Mouse (Mus musculus) c-Kit-negative CD71-positive TER-119-positive erythroid progenitor cells, embryonic 14.5 days (primary cell): ENCODE data around the gene Krtap4-6.
"Not testable (repeated sequence)": the region's sequence is repeated elsewhere in the genome, so short reads cannot be mapped to it uniquely, and the experiment has no call there.

Source experiments
- DNase-seq: peaks from one replicate; pipeline ENCODE4 v3.0.0-alpha.2; 2013; ENCODE audit warnings: low read depth, low spot score

The Krtap4-6 gene

GRCm38 (mm10) chr11:99665860-99666259 lies at the start of gene Krtap4-6:
Gene Krtap4-6, minus strand, starts transcription at chr11:99665960.
- no peak for DNase-seq

- no peak for DNase-seq
Observed at GRCm38 (mm10) chr11:99690463-99690862, 24.7 kb upstream of the Krtap4-6 start, which contains the start of gene Gm14190. Gene Gm14190, minus strand, starts transcription at chr11:99690740.

GRCm38 (mm10) chr11:99685235-99685634 lies 19.5 kb upstream of the Krtap4-6 start:
- not testable (repeated sequence) for DNase-seq

- no peak for DNase-seq
Observed at GRCm38 (mm10) chr11:99683481-99683880, 17.7 kb upstream of the Krtap4-6 start.

- DNase-seq, result no peak
Observed at GRCm38 (mm10) chr11:99662802-99663201, 3.0 kb downstream of the Krtap4-6 start.

GRCm38 (mm10) chr11:99659256-99659655 lies 6.5 kb downstream of the Krtap4-6 start:
- no peak for DNase-seq

GRCm38 (mm10) chr11:99658467-99659010 lies 7.2 kb downstream of the Krtap4-6 start, which contains the start of gene Gm11563:
Gene Gm11563, minus strand, starts transcription at chr11:99658960.
- DNase-seq, result not testable (repeated sequence)

GRCm38 (mm10) chr11:99657051-99657450 lies 8.7 kb downstream of the Krtap4-6 start:
- no peak for DNase-seq

GRCm38 (mm10) chr11:99650136-99650535 lies 15.6 kb downstream of the Krtap4-6 start, which contains the start of gene Gm11555:
Gene Gm11555, minus strand, starts transcription at chr11:99650236.
- no peak for DNase-seq

GRCm38 (mm10) chr11:99646444-99646843 lies 19.3 kb downstream of the Krtap4-6 start:
- DNase-seq, result no peak

- DNase-seq, result no peak
Observed at GRCm38 (mm10) chr11:99644351-99644750, 21.4 kb downstream of the Krtap4-6 start.

GRCm38 (mm10) chr11:99643635-99644139 lies 22.1 kb downstream of the Krtap4-6 start, which contains the start of gene Krtap4-7:
Gene Krtap4-7, minus strand, starts transcription at chr11:99644089.
- DNase-seq, result not testable (repeated sequence)

GRCm38 (mm10) chr11:99640926-99641325 lies 24.8 kb downstream of the Krtap4-6 start:
- DNase-seq, result no peak

- DNase-seq, result no peak
Observed at GRCm38 (mm10) chr11:99637086-99637485, 28.7 kb downstream of the Krtap4-6 start.

GRCm38 (mm10) chr11:99634653-99635134 lies 31.1 kb downstream of the Krtap4-6 start, which contains the start of gene Krtap4-2:
Gene Krtap4-2, minus strand, starts transcription at chr11:99635084.
- DNase-seq, result no peak

GRCm38 (mm10) chr11:99633293-99633692 lies 32.5 kb downstream of the Krtap4-6 start:
- DNase-seq, result no peak

GRCm38 (mm10) chr11:99630890-99631289 lies 34.9 kb downstream of the Krtap4-6 start:
- DNase-seq, result no peak

- no peak for DNase-seq
Observed at GRCm38 (mm10) chr11:99628138-99628537, 37.6 kb downstream of the Krtap4-6 start, which contains the start of gene Krtap4-1. Gene Krtap4-1, minus strand, starts transcription at chr11:99628238.

- no peak for DNase-seq
Observed at GRCm38 (mm10) chr11:99620335-99620734, 45.4 kb downstream of the Krtap4-6 start, which contains the start of gene Gm11562. Gene Gm11562, minus strand, starts transcription at chr11:99620435.
